Mouse (Mus musculus) neural tube, embryonic 12.5 days (tissue): Measurements from ENCODE around the gene Riok1. TPM values are rescaled to one million over a fixed set of nuclear protein-coding genes. Genes with fewer than 3 reads are reported as not detected.
A peak's percentile ranks its signal among the peaks of the same experiment; 100 is the strongest.

ENCODE experiments used
- ATAC-seq: fragments of 200-750 bp; cut with Nextera tagmentation; 2 replicates; pipeline ENCODE4 v1.8.0; 2017; ENCODE audit warnings: low read depth, mild to moderate bottlenecking, moderate TSS enrichment, moderate library complexity; ENCODE audit not compliant: low FRiP score
- H3K27ac ChIP-seq: fragments of 300-500 bp; sonication (generic); 2 replicates; pipeline ENCODE4 v1.5.1; 2016
- H3K27me3 ChIP-seq: fragments of 300-500 bp; sonication (generic); replicated peaks from 2 replicates; pipeline ENCODE4 v1.6.1; 2016; ENCODE audit warnings: mild to moderate bottlenecking
- H3K36me3 ChIP-seq: fragments of 300-500 bp; sonication (generic); 2 replicates; pipeline ENCODE4 v1.6.1; 2016; ENCODE audit warnings: mild to moderate bottlenecking
- H3K4me1 ChIP-seq: fragments of 300-500 bp; sonication (generic); 2 replicates; pipeline ENCODE4 v1.6.1; 2016
- H3K4me2 ChIP-seq: fragments of 300-500 bp; sonication (generic); replicated peaks from 2 replicates; pipeline ENCODE4 v1.6.1; 2016; ENCODE audit warnings: mild to moderate bottlenecking
- H3K4me3 ChIP-seq: fragments of 300-500 bp; sonication (generic); 2 replicates; pipeline ENCODE4 v1.5.1; 2016
- H3K9ac ChIP-seq: fragments of 300-500 bp; sonication (generic); 2 replicates; pipeline ENCODE4 v1.6.1; 2016; ENCODE audit warnings: mild to moderate bottlenecking
- H3K9me3 ChIP-seq: fragments of 300-500 bp; sonication (generic); 2 replicates; pipeline ENCODE4 v1.6.1; 2016; ENCODE audit warnings: mild to moderate bottlenecking
- WGBS: fragments of 180-500 bp; shearing (Covaris S2); methylation state at CpG from one replicate; pipeline ENCODE4 v1.1.7; 2016; 5-methylcytosine and 5-hydroxymethylcytosine counted together
- polyA plus RNA-seq: library from polyadenylated mRNA; unstranded; fragments of >200 nt; fragmentation: Nextera tagmentation; extraction: Ambion mirVana; gene quantifications from 2 replicates; pipeline ENCODE4 v1.2.1, GENCODE M21; 2016

Gene Riok1
- 60.7 and 62.8 TPM in 2 replicates for polyA plus RNA-seq

DNA sequence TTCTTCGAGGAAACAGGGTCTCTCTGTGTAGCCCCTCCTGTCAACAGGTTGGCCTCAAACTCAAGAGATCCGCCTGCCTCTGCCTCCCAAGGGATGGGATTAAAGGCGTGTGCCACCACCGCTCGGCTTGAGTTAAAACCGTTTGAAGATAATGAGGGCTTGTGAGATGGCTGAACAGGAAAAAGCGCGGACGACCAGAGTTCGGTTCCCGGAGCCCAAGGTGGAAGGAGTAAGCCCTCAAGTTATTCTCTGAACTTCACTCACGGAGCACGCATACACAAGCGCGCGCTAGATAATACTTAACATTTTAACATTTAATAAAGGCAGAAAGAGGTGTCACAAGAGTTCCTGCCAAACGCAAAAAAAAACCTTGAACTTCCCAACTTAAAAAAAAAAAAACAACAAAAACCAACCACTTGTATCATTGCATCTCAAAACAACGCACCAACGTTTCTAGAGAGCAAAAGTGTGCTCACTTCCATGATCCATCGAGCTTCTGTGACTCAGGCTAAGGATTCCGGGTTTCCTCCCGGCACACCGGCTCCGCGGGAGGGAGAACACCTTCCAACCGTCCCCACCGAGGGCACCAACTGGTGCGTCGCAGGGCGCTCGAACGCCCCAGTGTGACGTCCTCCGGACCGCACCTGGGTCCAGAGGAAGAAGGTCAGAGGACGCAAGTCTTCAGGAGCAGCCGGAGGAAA lies at the start of gene Riok1:
TSS of gene Riok1 (plus strand) at position 653 of the 701 bp plus-strand sequence.
- WGBS = 12% methylated on average over 37 of the region's 37 CpGs
- no peaks in the 10 kb centered on the region for H3K27me3 ChIP-seq
- no peak within 1 kb of the TSS for H3K27ac ChIP-seq
- ATAC-seq = no peak; the same call in 1 of the 2 replicates
- peaks cover 14% of the 10 kb centered on the region for H3K4me1 ChIP-seq
- peak within 1 kb of the TSS; percentile 85 for H3K4me3 ChIP-seq
- H3K4me2 ChIP-seq = peak within 1 kb of the TSS; percentile 84
- H3K9me3 ChIP-seq = no peaks in the 10 kb centered on the region
- peaks cover 16% of the 10 kb centered on the region for H3K36me3 ChIP-seq
- peak within 1 kb of the TSS; percentile 83 for H3K9ac ChIP-seq

DNA sequence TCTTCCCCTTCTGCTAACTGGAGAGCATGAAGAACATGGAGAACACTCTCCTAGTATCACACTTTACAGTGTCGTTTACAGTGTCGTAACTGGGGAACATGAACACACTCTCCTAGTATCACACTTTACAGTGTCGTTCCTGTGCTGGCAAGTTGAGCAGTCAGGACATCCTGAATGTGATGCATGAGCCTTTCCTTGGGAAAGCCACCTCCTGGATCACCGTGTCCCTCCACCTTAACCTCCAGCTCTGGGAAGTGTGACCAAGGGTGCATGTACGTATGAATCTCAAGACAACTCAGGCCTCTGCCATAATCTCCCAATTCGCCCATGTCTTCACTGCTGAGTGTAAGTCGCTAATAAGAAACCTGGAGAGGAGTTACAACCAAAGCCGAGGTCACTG lies 47.1 kb upstream of the Riok1 start:
- Histone ChIP-seq H3K27me3 (no peaks in the 10 kb centered on the region), H3K9ac (no peak overlapping the region), H3K4me1 (peaks cover 8% of the 10 kb centered on the region), H3K9me3 (no peaks in the 10 kb centered on the region), H3K4me2 (no peak overlapping the region), H3K27ac (no peak overlapping the region), H3K36me3 (peaks cover 60% of the 10 kb centered on the region), H3K4me3 (no peak overlapping the region)
- 94% methylated on average over 8 of the region's 8 CpGs for WGBS
- no peak for ATAC-seq

DNA sequence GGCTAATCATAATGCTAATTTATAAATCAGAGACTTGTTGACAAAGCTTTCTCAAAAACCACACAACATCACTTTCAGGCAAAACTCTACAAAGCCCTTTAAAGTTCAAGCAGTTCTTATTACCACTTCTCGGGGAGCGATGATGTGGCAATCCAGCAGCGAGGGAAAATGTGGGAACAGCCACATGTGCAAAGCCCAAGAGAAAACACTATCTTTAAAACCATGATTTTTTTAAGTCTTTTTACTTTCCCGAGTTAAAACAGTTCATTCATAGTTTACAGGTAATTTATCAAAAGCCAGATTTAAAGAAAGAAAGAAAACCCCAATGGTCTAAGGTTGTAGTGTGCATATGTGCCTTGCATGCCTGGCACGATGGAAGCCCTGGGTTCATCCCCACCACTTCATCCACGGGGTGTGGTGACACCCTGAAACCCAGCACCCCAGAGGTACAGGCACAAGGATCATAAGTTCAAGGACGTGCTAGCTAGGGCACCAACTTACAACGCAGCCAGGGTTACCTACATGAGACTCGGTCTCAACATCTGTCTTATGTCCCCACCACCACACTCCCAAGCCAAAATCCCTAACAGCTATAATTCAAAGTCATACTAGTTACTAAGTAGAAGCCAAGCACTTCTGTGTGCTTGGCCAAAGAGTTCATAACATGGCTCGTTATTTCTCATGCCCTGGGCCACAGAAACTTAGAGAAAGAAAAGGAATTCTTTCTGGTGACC lies 44.0 kb upstream of the Riok1 start:
- H3K9me3 ChIP-seq = no peaks in the 10 kb centered on the region
- H3K36me3 ChIP-seq = peaks cover 32% of the 10 kb centered on the region
- WGBS = 17% methylated on average over 10 of the region's 10 CpGs
- ATAC-seq = no peak
- H3K27me3 ChIP-seq = no peaks in the 10 kb centered on the region
- peak overlapping the region; percentile 91 for H3K9ac ChIP-seq
- peak overlapping the region; percentile 90 for H3K4me3 ChIP-seq
- no peak overlapping the region for H3K27ac ChIP-seq
- peaks cover 9% of the 10 kb centered on the region for H3K4me1 ChIP-seq
- peak overlapping the region; percentile 77 for H3K4me2 ChIP-seq

DNA sequence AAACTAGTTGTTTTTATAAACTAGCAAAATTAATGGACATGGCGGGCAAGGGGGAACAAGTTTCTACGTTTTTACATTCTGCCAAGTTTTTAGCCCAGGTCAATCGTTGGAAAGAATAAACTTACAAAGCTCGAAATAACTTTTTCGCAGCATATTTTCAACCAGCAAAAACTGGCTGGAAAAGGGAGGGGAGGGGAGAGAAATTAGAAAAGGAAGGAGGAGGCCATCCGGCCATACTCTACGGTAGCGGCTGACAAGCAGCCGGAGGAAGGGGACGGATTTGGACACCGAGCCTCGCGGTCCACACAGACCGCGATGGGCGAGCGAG lies 43.5 kb upstream of the Riok1 start:
- Histone ChIP-seq H3K4me1 (peaks cover 9% of the 10 kb centered on the region), H3K4me3 (peak overlapping the region; percentile 90), H3K4me2 (peak overlapping the region; percentile 77), H3K27me3 (no peaks in the 10 kb centered on the region), H3K9me3 (no peaks in the 10 kb centered on the region), H3K27ac (peak overlapping the region; percentile 86; the same call in 1 of the 2 replicates), H3K9ac (peak overlapping the region; percentile 91), H3K36me3 (peaks cover 27% of the 10 kb centered on the region)
- 1% methylated on average over 17 of the region's 17 CpGs for WGBS
- ATAC-seq = no peak

DNA sequence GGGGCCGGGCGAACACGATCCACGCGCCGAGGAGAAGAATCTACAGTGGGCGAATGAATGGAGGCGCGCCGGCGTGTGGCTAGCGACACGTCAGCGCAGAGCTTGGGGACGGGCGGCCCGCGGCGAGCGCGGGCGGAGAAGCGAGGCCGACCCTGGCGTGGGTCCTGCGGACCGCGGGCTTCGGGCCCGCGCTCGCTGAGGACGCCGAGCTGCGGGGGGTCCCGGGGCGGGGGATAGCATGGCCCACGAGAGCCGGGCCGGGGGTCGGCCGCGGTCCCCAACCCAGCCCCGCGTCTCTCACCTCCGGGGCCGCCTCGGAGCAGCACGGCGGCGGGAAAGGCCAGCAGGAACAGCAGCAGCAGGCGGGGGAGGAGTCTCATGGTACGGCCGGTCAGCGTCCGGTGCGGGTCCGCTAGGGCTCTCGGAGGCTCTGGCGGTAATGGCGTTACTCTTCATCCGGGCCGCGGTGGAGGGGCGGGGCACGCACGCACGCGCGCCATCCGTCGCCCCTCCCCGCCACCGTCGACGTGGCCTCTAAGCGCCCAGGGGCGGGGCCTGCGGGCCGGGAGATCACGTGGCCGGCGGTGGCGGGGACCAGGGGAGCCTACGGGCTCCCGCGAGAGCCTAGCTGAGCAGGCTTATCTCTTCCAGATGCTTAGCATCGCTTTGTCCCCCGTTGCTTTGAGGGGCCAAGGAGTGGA lies 42.9 kb upstream of the Riok1 start, which contains the start of gene Ssr1:
TSS of gene Ssr1 (minus strand) at position 514 of the 701 bp plus-strand sequence.
- peak within 1 kb of the TSS; percentile 86 for H3K27ac ChIP-seq
- H3K27me3 ChIP-seq = no peaks in the 10 kb centered on the region
- peaks cover 9% of the 10 kb centered on the region for H3K4me1 ChIP-seq
- peaks cover 22% of the 10 kb centered on the region for H3K36me3 ChIP-seq
- peak within 1 kb of the TSS; percentile 91 for H3K9ac ChIP-seq
- ATAC-seq = peak; percentile 99
- H3K9me3 ChIP-seq = no peaks in the 10 kb centered on the region
- H3K4me2 ChIP-seq = peak within 1 kb of the TSS; percentile 77
- peak within 1 kb of the TSS; percentile 90 for H3K4me3 ChIP-seq
- WGBS = under 1% methylated on average over 89 of the region's 89 CpGs

DNA sequence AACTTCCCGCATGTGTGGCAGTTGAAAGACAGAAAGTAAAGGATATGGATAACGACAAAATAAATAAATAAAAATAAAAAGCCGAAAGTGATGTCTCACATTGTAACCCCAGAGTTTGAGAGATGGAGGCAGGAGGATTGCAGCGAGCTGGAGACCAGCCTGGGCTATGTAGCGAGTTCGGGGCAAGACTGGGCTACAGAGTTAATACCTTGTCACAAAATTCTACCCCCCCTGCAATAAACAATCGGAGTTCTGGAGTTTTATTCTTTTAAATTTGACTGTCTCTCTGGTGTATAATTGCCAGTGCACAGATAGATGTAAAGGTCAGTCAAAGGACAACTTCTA lies 42.4 kb upstream of the Riok1 start:
- peaks cover 17% of the 10 kb centered on the region for H3K36me3 ChIP-seq
- peak overlapping the region; percentile 90 for H3K4me3 ChIP-seq
- no peaks in the 10 kb centered on the region for H3K9me3 ChIP-seq
- WGBS = 19% methylated on average over 7 of the region's 7 CpGs
- peaks cover 9% of the 10 kb centered on the region for H3K4me1 ChIP-seq
- H3K27ac ChIP-seq = no peak overlapping the region
- peak overlapping the region; percentile 77 for H3K4me2 ChIP-seq
- H3K9ac ChIP-seq = peak overlapping the region; percentile 91; the same call in 1 of the 2 replicates
- peak; percentile 67 for ATAC-seq
- no peaks in the 10 kb centered on the region for H3K27me3 ChIP-seq

- no peak overlapping the region for H3K9ac ChIP-seq
- 0 out of 2 replicates have a peak, but pooled peaks cover under 1% of the 10 kb centered on the region for H3K4me1 ChIP-seq
- H3K27me3 ChIP-seq = no peaks in the 10 kb centered on the region
- H3K36me3 ChIP-seq = no peaks in the 10 kb centered on the region
- H3K4me2 ChIP-seq = no peak overlapping the region
- no peak overlapping the region for H3K27ac ChIP-seq
- no peaks in the 10 kb centered on the region for H3K9me3 ChIP-seq
- no peak overlapping the region for H3K4me3 ChIP-seq
- WGBS = 85% methylated on average over 3 of the region's 3 CpGs
- no peak for ATAC-seq
Observed at GRCm38 (mm10) chr13:37999713-38000112, 37.1 kb upstream of the Riok1 start.

DNA sequence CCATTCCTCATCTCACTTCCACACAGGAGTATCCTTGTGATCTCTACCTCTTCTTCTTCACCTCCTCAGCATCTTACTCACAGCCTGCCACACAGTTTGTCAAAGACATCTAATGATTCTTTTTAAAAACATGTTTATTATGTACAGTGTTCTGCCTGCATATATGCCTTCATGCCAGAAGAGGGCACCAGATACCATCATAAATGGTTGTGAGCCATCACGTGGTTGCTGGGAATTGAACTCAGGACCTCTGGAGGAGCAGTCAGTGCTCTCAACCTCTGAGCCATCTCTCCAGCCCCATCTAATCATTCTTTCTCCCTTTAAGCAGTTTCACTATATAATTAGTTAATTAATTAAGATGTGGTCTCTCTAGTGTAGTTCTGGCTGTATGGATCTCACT lies 34.3 kb upstream of the Riok1 start:
- Histone ChIP-seq H3K4me3 (no peak overlapping the region), H3K9me3 (no peaks in the 10 kb centered on the region), H3K4me1 (no peaks in the 10 kb centered on the region), H3K4me2 (no peak overlapping the region), H3K9ac (no peak overlapping the region), H3K36me3 (no peaks in the 10 kb centered on the region), H3K27ac (no peak overlapping the region), H3K27me3 (no peaks in the 10 kb centered on the region)
- whole genome bisulfite sequencing = 49% methylated on average over 1 of the region's 1 CpGs
- ATAC-seq = no peak

DNA sequence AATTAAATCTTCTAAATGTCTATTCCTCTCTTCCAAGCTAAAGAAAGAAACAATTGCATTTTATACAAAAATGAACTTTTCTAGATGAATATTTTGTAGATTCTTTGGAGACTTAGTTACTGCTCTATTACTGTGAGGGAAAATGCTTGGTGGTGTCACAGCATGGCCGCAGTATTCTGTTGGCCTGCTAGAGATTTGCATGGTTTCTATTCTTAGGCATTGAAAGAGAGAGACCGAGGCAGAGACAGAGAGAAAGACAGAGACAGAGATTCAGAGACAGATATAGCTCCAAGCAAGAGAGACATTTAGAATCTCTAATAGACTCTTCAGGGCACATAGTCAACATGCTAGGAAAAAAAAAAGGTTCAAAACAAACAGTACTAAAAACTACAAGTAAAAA lies 28.8 kb upstream of the Riok1 start:
- Histone ChIP-seq H3K9ac (no peak overlapping the region), H3K27me3 (no peaks in the 10 kb centered on the region), H3K4me3 (no peak overlapping the region), H3K9me3 (no peaks in the 10 kb centered on the region), H3K36me3 (no peaks in the 10 kb centered on the region), H3K4me2 (no peak overlapping the region), H3K4me1 (no peaks in the 10 kb centered on the region), H3K27ac (no peak overlapping the region)
- WGBS = 89% methylated on average over 2 of the region's 2 CpGs
- ATAC-seq = no peak

DNA sequence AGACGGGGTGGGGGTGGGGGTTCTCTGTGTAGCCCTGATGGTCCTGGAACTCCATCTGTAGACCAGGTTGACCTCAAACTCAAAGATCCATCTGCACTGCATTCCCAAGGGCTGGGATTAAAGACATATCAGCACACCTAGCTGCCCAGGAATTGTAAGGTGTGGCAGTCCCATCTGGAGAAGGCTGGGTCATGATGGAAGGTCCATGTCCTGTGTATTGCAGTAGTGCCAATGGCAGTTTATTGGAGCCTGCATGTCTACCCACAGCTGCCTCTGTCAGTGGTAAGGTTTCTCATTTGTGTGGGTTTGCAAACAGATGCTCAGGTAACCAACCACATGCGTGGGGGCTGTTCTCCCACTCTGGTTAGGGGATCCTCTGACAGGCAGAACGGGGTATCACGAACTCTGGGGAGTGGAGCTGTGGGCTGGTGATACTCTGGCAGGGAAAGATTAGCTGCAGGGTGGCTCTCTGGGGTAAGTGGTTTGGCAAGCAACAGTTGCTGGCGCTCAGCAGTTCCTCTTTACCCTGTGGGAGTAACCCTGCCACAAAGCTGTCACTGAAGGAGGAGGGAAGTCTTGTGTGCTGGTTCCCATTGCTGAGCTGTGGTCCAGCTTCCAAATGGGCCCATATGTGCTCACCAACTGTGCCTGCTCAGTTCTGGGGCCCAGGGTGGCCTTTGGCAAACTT lies 26.9 kb upstream of the Riok1 start:
- H3K4me3 ChIP-seq = no peak overlapping the region
- H3K4me2 ChIP-seq = no peak overlapping the region
- ATAC-seq = no peak
- no peaks in the 10 kb centered on the region for H3K9me3 ChIP-seq
- no peak overlapping the region for H3K27ac ChIP-seq
- no peaks in the 10 kb centered on the region for H3K27me3 ChIP-seq
- H3K4me1 ChIP-seq = no peaks in the 10 kb centered on the region
- WGBS = 83% methylated on average over 5 of the region's 5 CpGs
- H3K36me3 ChIP-seq = no peaks in the 10 kb centered on the region
- no peak overlapping the region for H3K9ac ChIP-seq

GRCm38 (mm10) chr13:38010444-38010910 lies 26.3 kb upstream of the Riok1 start:
- WGBS = 77% methylated on average over 5 of the region's 5 CpGs
- Histone ChIP-seq H3K4me3 (no peak overlapping the region), H3K27ac (no peak overlapping the region), H3K9me3 (no peaks in the 10 kb centered on the region), H3K9ac (no peak overlapping the region), H3K36me3 (no peaks in the 10 kb centered on the region), H3K4me2 (no peak overlapping the region), H3K4me1 (no peaks in the 10 kb centered on the region), H3K27me3 (no peaks in the 10 kb centered on the region)
- ATAC-seq = no peak

DNA sequence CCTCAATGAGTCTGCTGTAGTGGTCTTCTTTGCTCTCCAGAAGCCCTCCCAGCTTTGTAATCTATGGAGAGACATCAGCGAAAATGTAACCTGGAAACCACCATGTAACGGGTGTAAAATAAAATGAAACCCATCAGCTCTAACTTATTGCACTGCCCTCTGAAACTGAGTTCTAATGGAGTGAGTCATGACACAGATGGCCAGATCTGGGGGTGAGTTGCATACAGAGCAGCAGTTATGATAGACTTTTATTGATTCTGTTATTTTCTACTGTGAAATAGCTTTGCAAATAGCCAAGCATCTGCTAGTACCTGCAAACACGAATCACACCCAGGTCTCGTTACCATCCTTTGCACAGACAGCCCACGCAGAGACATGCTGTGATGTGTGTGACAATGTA lies 24.4 kb upstream of the Riok1 start:
- no peak for ATAC-seq
- Histone ChIP-seq H3K36me3 (no peaks in the 10 kb centered on the region), H3K4me1 (no peaks in the 10 kb centered on the region), H3K9me3 (no peaks in the 10 kb centered on the region), H3K4me2 (no peak overlapping the region), H3K27me3 (no peaks in the 10 kb centered on the region), H3K4me3 (no peak overlapping the region), H3K9ac (no peak overlapping the region), H3K27ac (no peak overlapping the region)
- 90% methylated on average over 5 of the region's 5 CpGs for WGBS
